Mouse (Mus musculus): Measurements from ENCODE around the gene Ccng1.
A peak's percentile ranks its signal among the peaks of the same experiment; 100 is the strongest.
"Not testable (repeated sequence)": the region's sequence is repeated elsewhere in the genome, so short reads cannot be mapped to it uniquely, and the experiment has no call there.

Gene Ccng1

GRCm38 (mm10) chr11:40715524-40715923 lies 39.6 kb downstream of the Ccng1 start:
- DNase-seq, result peak; percentile 10

GRCm38 (mm10) chr11:40713858-40714257 lies 41.3 kb downstream of the Ccng1 start:
- no peak for DNase-seq

GRCm38 (mm10) chr11:40709899-40710298 lies 45.2 kb downstream of the Ccng1 start:
- DNase-seq, result not testable (repeated sequence)

Data from right cerebral cortex, postnatal 25 days (tissue).